Mouse (Mus musculus) ES-Bruce4 (cell line): ENCODE results near the gene Sertad2.

ENCODE experiments used
- CTCF ChIP-seq: IDR thresholded peaks from one replicate; pipeline ENCODE4 v1.8.1; 2011; ENCODE audit warnings: low read depth, low read length
- POLR2A ChIP-seq: IDR thresholded peaks from one replicate; pipeline ENCODE4 v1.8.1; 2011; ENCODE audit warnings: low read length; ENCODE audit not compliant: insufficient read depth

GRCm38 (mm10) chr11:20613223-20613622 is 70.2 kb downstream of the Sertad2 start:
- TF ChIP-seq POLR2A (no peak), CTCF (no peak)
